Mouse (Mus musculus) stomach, postnatal 0 days (tissue): ENCODE measurements at regions not wholly inside any gene's neighbourhood (a gene's known extent, or its start where the extent isn't known, plus 50 kb on each side); places are given as distances from the start of the nearest gene placed in this dataset.

Experiments used
- CTCF ChIP-seq: IDR thresholded peaks from 2 replicates; pipeline ENCODE4 v1.5.1; 2016; ENCODE audit warnings: antibody characterized with exemption, low read depth, mild to moderate bottlenecking, moderate library complexity
- EP300 ChIP-seq: optimal IDR thresholded peaks from 2 replicates; pipeline ENCODE3; 2016; ENCODE audit warnings: antibody characterized with exemption

DNA sequence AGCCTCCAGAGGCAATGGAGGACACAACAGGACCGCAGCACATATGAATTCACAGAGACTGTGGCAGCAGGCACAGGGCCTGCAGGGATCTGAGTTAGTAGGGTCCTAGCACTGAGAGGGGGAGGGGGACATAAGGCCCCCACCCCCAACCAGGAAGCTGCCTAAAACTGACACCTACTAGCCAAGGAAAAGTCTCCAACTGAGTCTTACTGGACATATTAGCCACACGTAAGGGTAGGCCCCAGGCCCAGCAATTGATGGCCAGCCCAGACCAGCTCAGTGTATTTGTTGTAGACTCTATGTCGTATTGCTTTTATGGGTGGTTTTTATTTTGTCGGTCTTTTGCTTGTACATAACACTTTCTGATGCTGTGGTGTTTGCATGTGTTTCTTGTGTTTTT is 153.4 kb upstream of the Map3k1 start:
- TF ChIP-seq CTCF, result no peak
- no peak for TF ChIP-seq EP300
